8 mouse cellular contexts compared by ENCODE assay signal in the genomic region with DNA sequence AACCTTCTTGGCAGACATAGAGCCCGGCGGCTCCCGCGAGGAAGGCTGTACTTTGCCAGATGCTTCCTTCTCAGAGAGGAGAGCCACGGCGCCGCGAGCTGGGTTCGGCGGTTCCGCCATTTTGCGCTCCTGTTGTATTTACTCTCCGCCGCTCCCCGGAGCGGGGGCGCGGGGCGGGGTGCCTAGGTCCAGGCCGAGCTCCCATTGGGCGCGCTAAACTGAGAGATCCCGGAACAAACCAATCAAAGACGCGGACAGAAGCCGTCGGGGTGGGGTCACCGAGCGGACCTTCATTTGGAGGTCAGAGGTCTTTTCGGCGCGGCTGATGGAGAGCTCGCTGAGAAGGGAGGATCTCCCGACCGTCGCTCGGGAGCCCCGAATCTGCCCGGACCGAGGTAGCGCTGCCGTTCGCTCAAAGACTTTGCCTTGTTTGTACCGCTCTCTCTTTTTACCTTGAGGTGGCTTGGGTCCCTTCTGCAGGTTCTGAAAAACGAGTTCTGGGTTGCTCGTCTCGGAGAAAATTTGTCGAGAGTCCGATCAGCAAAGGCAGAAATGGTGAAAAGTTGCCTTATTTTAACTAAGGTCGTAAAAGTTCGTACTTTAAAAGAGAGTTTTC. TPM values are rescaled to one million over a fixed set of nuclear protein-coding genes. Genes with fewer than 3 reads are reported as not detected.
DNase-seq lines count a peak whose midpoint lies in the region; ATAC-seq and TF ChIP-seq lines count a peak whose summit lies in the region.

No protein-coding gene starts in this region.

- H3K27ac ChIP-seq in forebrain, embryonic 16.5 days (ENCODE audit: low read length) = peak overlapping the region; percentile 99
- peak overlapping the region; percentile 99 for H3K27ac ChIP-seq in layer of hippocampus, adult 2 months
- peak overlapping the region; percentile 98 for H3K27ac ChIP-seq in lung, embryonic 14.5 days (ENCODE audit: low read depth)
- peak overlapping the region; percentile 97 for H3K27ac ChIP-seq in olfactory bulb, adult 2 months (ENCODE audit: insufficient read depth, low read depth, low read length)
- peak overlapping the region; percentile 67 for H3K27ac ChIP-seq in thymus, adult 2 months (ENCODE audit: control insufficient read depth, insufficient read depth, low read length)

- DNase-seq in G1E (ENCODE audit: low spot score) = peak; percentile 93
- peak; percentile 96 to 98 for DNase-seq in cerebellum, adult 18-20 months
- DNase-seq in heart, postnatal 36 days = peak; percentile 93 to 94
- peak; percentile 95 to 97 for DNase-seq in layer of hippocampus, adult 2 months (ENCODE audit: low spot score in 2 of 2)
- peak; percentile 98 for DNase-seq in lung, embryonic 14.5 days
- DNase-seq in thymus, adult 2 months = peak; percentile 94

- peak; percentile 90 for ATAC-seq in G1E (ENCODE audit: extremely low read depth, insufficient number of reproducible peaks, low FRiP score, poor library complexity, severe bottlenecking)
- ATAC-seq in forebrain, embryonic 16.5 days = peak; percentile 99
- ATAC-seq in lung, embryonic 14.5 days (ENCODE audit: insufficient read depth) = peak; percentile 100

- peaks cover 1% of the 10 kb centered on the region; the same call in 1 of the 2 replicates for H3K9me3 ChIP-seq in G1E (replicated peaks)
- H3K9me3 ChIP-seq in forebrain, embryonic 16.5 days (ENCODE audit: control insufficient read depth, low read length) = 0 out of 2 replicates have a peak, but pooled peaks cover 2% of the 10 kb centered on the region
- peaks cover 3% of the 10 kb centered on the region; the same call in 1 of the 2 replicates for H3K9me3 ChIP-seq in lung, embryonic 14.5 days (ENCODE audit: low read depth, low read length)

- peaks cover 35% of the 10 kb centered on the region for H3K36me3 ChIP-seq in G1E (replicated peaks)
- no peaks in the 10 kb centered on the region for H3K36me3 ChIP-seq in forebrain, embryonic 16.5 days (ENCODE audit: control insufficient read depth, insufficient read depth)
- H3K36me3 ChIP-seq in lung, embryonic 14.5 days (ENCODE audit: insufficient read depth) = peaks cover 1% of the 10 kb centered on the region
- no peaks in the 10 kb centered on the region; the same call in 1 of the 2 replicates for H3K36me3 ChIP-seq in thymus, adult 2 months (ENCODE audit: control insufficient read depth, insufficient read depth, low read length)

- peak overlapping the region; percentile 98 for H3K4me3 ChIP-seq in G1E (ENCODE audit: low read depth, low read length)
- peak overlapping the region; percentile 97 for H3K4me3 ChIP-seq in forebrain, embryonic 16.5 days (replicated peaks; ENCODE audit: low read length)
- peak overlapping the region; percentile 96 for H3K4me3 ChIP-seq in layer of hippocampus, adult 2 months
- peak overlapping the region; percentile 93 for H3K4me3 ChIP-seq in lung, embryonic 14.5 days (ENCODE audit: low read depth, low read length)
- peak overlapping the region; percentile 85 for H3K4me3 ChIP-seq in olfactory bulb, adult 2 months (ENCODE audit: insufficient read depth, low read depth, low read length)
- H3K4me3 ChIP-seq in thymus, adult 2 months (ENCODE audit: control insufficient read depth, insufficient read depth, low read length) = peak overlapping the region; percentile 87

- TF ChIP-seq POLR2A in olfactory bulb, adult 2 months (IDR thresholded peaks at IDR 0.05; ENCODE audit: insufficient read depth, low read depth, low read length) = peak; percentile 95
- TF ChIP-seq POLR2A in thymus, adult 2 months (IDR thresholded peaks at IDR 0.05; ENCODE audit: control insufficient read depth, extremely low read depth, insufficient read depth, low read length, poor library complexity) = peak; percentile 92

- no peak for TF ChIP-seq CTCF in G1E (IDR thresholded peaks at IDR 0.05; ENCODE audit: low read depth, low read length)
- TF ChIP-seq CTCF in layer of hippocampus, adult 2 months (conservative IDR thresholded peaks at IDR 0.05) = no peak
- TF ChIP-seq CTCF in lung, embryonic 14.5 days (IDR thresholded peaks at IDR 0.05; ENCODE audit: low read depth) = no peak
- TF ChIP-seq CTCF in olfactory bulb, adult 2 months (IDR thresholded peaks at IDR 0.05; ENCODE audit: insufficient read depth, low read depth, low read length) = no peak
- no peak for TF ChIP-seq CTCF in thymus, adult 2 months (IDR thresholded peaks at IDR 0.05; ENCODE audit: borderline replicate concordance, control insufficient read depth, extremely low read depth, insufficient read depth, low read length, poor library complexity)

- WGBS in forebrain, embryonic 16.5 days = under 1% methylated on average over 51 of the region's 51 CpGs
- WGBS in lung, embryonic 14.5 days = under 1% methylated on average over 51 of the region's 51 CpGs
- under 1% methylated on average over 51 of the region's 51 CpGs for WGBS in olfactory bulb, adult 2 months
- under 1% methylated on average over 51 of the region's 51 CpGs for WGBS in thymus, adult 2 months

- intact Hi-C loops in heart, postnatal 36 days (cut with DNase I) = loop anchor here (1.0 to 2.0 kb wide), 3 partner anchors 38 to 103 kb away; a partner anchor contains a TSS

- peak overlapping the region; percentile 75 for H3K4me2 ChIP-seq in forebrain, embryonic 16.5 days (ENCODE audit: low read length)
- H3K4me2 ChIP-seq in lung, embryonic 14.5 days = peak overlapping the region; percentile 73

- peaks cover 53% of the 10 kb centered on the region for H3K4me1 ChIP-seq in G1E (ENCODE audit: insufficient read depth, low read depth, low read length)
- H3K4me1 ChIP-seq in forebrain, embryonic 16.5 days (replicated peaks; ENCODE audit: control insufficient read depth, insufficient read depth, low read length) = peaks cover 13% of the 10 kb centered on the region
- H3K4me1 ChIP-seq in lung, embryonic 14.5 days (ENCODE audit: insufficient read depth) = peaks cover 10% of the 10 kb centered on the region; the same call in 1 of the 2 replicates
- H3K4me1 ChIP-seq in olfactory bulb, adult 2 months (ENCODE audit: control insufficient read depth, insufficient read depth, low read length) = 0 out of 2 replicates have a peak, but pooled peaks cover 2% of the 10 kb centered on the region
- peaks cover 20% of the 10 kb centered on the region for H3K4me1 ChIP-seq in thymus, adult 2 months (replicated peaks; ENCODE audit: control insufficient read depth, insufficient read depth, low read length)

- H3K27me3 ChIP-seq in G1E (ENCODE audit: insufficient read depth, low read length) = no peaks in the 10 kb centered on the region
- no peaks in the 10 kb centered on the region for H3K27me3 ChIP-seq in forebrain, embryonic 16.5 days (replicated peaks; ENCODE audit: control insufficient read depth, insufficient read depth, low read length)
- no peaks in the 10 kb centered on the region for H3K27me3 ChIP-seq in lung, embryonic 14.5 days (ENCODE audit: insufficient read depth, low read length)
- H3K27me3 ChIP-seq in thymus, adult 2 months (ENCODE audit: control insufficient read depth, insufficient read depth, low read length) = no peaks in the 10 kb centered on the region

- H3K9ac ChIP-seq in forebrain, embryonic 16.5 days (replicated peaks; ENCODE audit: low read depth, low read length) = peak overlapping the region; percentile 96
- H3K9ac ChIP-seq in lung, embryonic 14.5 days = peak overlapping the region; percentile 94

RNA-seq across cellular contexts. Expression of a gene that starts 4.4 kb away (rescaled TPM):
- 90.5 and 90.8 TPM in 2 replicates for total RNA-seq in G1E (2014; fragmentation: Nextera tagmentation)
- 63.7 and 69.7 TPM in 2 replicates for total RNA-seq in G1E (2017)
- 15.7 and 16.7 TPM in 2 replicates for polyA plus RNA-seq in G1E (2012)
- 5.1 and 5.8 TPM in 2 replicates for polyA plus RNA-seq in forebrain, embryonic 16.5 days (2015; fragmentation: Nextera tagmentation; extraction: Ambion mirVana)
- 10 to 100 TPM; 13.6 to 15.2 TPM for total RNA-seq in heart, postnatal 36 days (2021)
- 10 to 100 TPM; 19.2 to 21.7 TPM for total RNA-seq in layer of hippocampus, adult 2 months (2021)
- polyA plus RNA-seq in lung, embryonic 14.5 days (2014; fragmentation: Nextera tagmentation; extraction: Ambion mirVana) = 6.8 and 9.0 TPM in 2 replicates
- polyA plus RNA-seq in olfactory bulb, adult 2 months (2012; ENCODE audit: insufficient read depth, insufficient read length, low replicate concordance, missing spikeins) = not detected in 2 replicates
- polyA plus RNA-seq in thymus, adult 2 months (2012; rRNA removed) = 15.0 and 17.6 TPM in 2 replicates

Comparison
In these comparisons a context has a peak if more than half of its experiments do, and no peak if none do; other contexts are left out.
1. Peak in every context shown above with its lines: DNase-seq, ATAC-seq, H3K4me3 ChIP-seq and H3K27ac ChIP-seq.